Mouse (Mus musculus) hindbrain, embryonic 16.5 days (tissue): Measurements from ENCODE around the gene Tunar. TPM values are rescaled to one million over a fixed set of nuclear protein-coding genes. Genes with fewer than 3 reads are reported as not detected.

ENCODE experiments used
- ATAC-seq: fragments of 200-750 bp; cut with Nextera tagmentation; 2 replicates; pipeline ENCODE4 v1.8.0; 2017; ENCODE audit warnings: moderate TSS enrichment, moderate library complexity
- H3K27ac ChIP-seq: fragments of 300-500 bp; sonication (generic); 2 replicates; pipeline ENCODE4 v1.5.1; 2014; ENCODE audit warnings: low read depth, mild to moderate bottlenecking, control low read depth, low read length, moderate library complexity
- H3K27me3 ChIP-seq: fragments of 300-500 bp; sonication (generic); replicated peaks from 2 replicates; pipeline ENCODE4 v1.6.1; 2014; ENCODE audit warnings: low read length; ENCODE audit not compliant: control insufficient read depth, insufficient read depth
- H3K36me3 ChIP-seq: fragments of 300-500 bp; sonication (generic); 2 replicates; pipeline ENCODE4 v1.6.1; 2014; ENCODE audit warnings: mild to moderate bottlenecking, low read length, moderate library complexity, mixed read lengths; ENCODE audit not compliant: control insufficient read depth, insufficient read depth
- H3K4me1 ChIP-seq: fragments of 300-500 bp; sonication (generic); 2 replicates; pipeline ENCODE4 v1.6.1; 2014; ENCODE audit warnings: low read depth, low read length; ENCODE audit not compliant: control insufficient read depth, insufficient read depth
- H3K4me2 ChIP-seq: fragments of 300-500 bp; sonication (generic); 2 replicates; pipeline ENCODE4 v1.6.1; 2014; ENCODE audit warnings: mild to moderate bottlenecking, low read length, control low read depth, moderate library complexity
- H3K4me3 ChIP-seq: fragments of 300-500 bp; sonication (generic); 2 replicates; pipeline ENCODE4 v1.5.1; 2014; ENCODE audit warnings: mild to moderate bottlenecking, low read length, control low read depth, moderate library complexity
- H3K9ac ChIP-seq: fragments of 300-500 bp; sonication (generic); 2 replicates; pipeline ENCODE4 v1.6.1; 2014; ENCODE audit warnings: low read depth, mild to moderate bottlenecking, control low read depth, low read length, moderate library complexity
- H3K9me3 ChIP-seq: fragments of 300-500 bp; sonication (generic); 2 replicates; pipeline ENCODE4 v1.6.1; 2014; ENCODE audit warnings: mild to moderate bottlenecking, low read length, moderate library complexity; ENCODE audit not compliant: control insufficient read depth
- WGBS: fragments of 180-500 bp; shearing (Covaris S2); extraction: QIAGEN DNeasy Blood & Tissue Kit; methylation state at CpG from one replicate; pipeline ENCODE4 v1.1.7; 2014; 5-methylcytosine and 5-hydroxymethylcytosine counted together
- polyA plus RNA-seq: library from polyadenylated mRNA; unstranded; fragments of >200 nt; fragmentation: Nextera tagmentation; extraction: Ambion mirVana; gene quantifications from 2 replicates; pipeline ENCODE4 v1.2.1, GENCODE M21; 2015

The Tunar gene
- polyA plus RNA-seq, 1 experiment from 2014 or later: 26.3 TPM

- H3K4me1 ChIP-seq: peaks cover 15% of the 10 kb centered on the region
- ATAC-seq: no peak
Observed at GRCm38 (mm10) chr12:105338256-105338977, 4.7 kb downstream of the Tunar start.

GRCm38 (mm10) chr12:105341523-105341922 is 7.9 kb downstream of the Tunar start:
- Histone ChIP-seq H3K4me1 (peaks cover 9% of the 10 kb centered on the region), H3K9me3 (no peaks in the 10 kb centered on the region), H3K36me3 (no peaks in the 10 kb centered on the region), H3K9ac (no peak overlapping the region), H3K4me3 (no peak overlapping the region), H3K4me2 (no peak overlapping the region), H3K27ac (no peak overlapping the region), H3K27me3 (no peaks in the 10 kb centered on the region)
- no peak for ATAC-seq
- 53% methylated on average over 9 of the region's 9 CpGs for WGBS

More at GRCm38 (mm10) chr12:105338256-105338977, 4.7 kb downstream of the Tunar start:
- Histone ChIP-seq H3K4me3 (peak overlapping the region; percentile 70), H3K27ac (no peak overlapping the region), H3K27me3 (no peaks in the 10 kb centered on the region), H3K4me2 (peak overlapping the region; percentile 84), H3K9ac (peak overlapping the region; percentile 13; the same call in 1 of the 2 replicates), H3K36me3 (no peaks in the 10 kb centered on the region), H3K9me3 (no peaks in the 10 kb centered on the region)
- WGBS: 71% methylated on average over 11 of the region's 11 CpGs

DNA sequence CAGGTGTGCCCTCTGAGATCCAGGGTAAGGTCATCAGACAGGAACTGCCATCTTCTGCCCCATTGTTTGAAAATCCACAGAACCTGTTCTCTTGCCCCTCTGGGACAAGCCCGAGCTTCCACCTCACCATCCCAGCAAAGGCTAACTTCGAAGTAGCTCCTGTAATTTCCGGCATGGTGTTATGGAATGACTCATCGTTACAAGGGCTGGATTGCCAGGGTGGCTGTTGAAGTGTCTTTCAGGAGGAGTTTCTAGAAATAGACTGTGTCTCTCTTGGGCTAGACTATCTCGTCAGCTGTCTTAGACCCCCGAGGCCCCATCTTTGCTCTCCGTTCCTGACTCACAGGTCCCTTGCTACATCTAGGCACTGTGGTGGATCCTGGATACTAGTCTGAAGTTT is 10.8 kb downstream of the Tunar start:
- Histone ChIP-seq H3K9ac (no peak overlapping the region), H3K4me3 (no peak overlapping the region), H3K36me3 (no peaks in the 10 kb centered on the region), H3K9me3 (no peaks in the 10 kb centered on the region), H3K27ac (no peak overlapping the region), H3K4me2 (no peak overlapping the region), H3K4me1 (peaks cover 6% of the 10 kb centered on the region; the same call in 1 of the 2 replicates), H3K27me3 (no peaks in the 10 kb centered on the region)
- no peak for ATAC-seq
- WGBS: 85% methylated on average over 7 of the region's 7 CpGs

- Histone ChIP-seq H3K36me3 (no peaks in the 10 kb centered on the region), H3K4me1 (peaks cover 6% of the 10 kb centered on the region; the same call in 1 of the 2 replicates), H3K4me2 (no peak overlapping the region), H3K27ac (no peak overlapping the region), H3K9ac (no peak overlapping the region), H3K27me3 (no peaks in the 10 kb centered on the region), H3K9me3 (no peaks in the 10 kb centered on the region), H3K4me3 (no peak overlapping the region)
- ATAC-seq: no peak
- WGBS: 61% methylated on average over 4 of the region's 4 CpGs
Observed at GRCm38 (mm10) chr12:105346861-105347260, 13.2 kb downstream of the Tunar start.

DNA sequence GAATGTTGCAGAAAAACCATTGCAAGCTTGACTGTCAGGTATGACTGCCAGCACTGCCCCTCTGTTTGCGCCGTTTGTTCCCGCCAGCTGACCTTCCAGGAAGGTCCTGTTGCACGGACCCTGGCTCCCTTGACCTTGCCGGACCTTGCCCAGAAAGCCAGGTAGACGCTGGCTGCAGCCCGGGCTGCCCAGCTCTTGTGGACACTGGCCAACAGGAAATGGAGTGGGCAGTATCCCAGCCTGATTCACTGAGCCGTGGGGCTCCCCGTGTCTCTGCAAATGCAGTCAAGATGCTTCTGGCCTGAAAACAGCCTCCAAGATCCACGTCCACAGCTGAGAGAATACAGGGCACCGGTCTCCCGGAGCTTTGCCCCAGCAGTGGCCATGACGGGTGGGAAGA is 13.6 kb downstream of the Tunar start:
- no peaks in the 10 kb centered on the region for H3K9me3 ChIP-seq
- H3K4me1 ChIP-seq: peaks cover 6% of the 10 kb centered on the region; the same call in 1 of the 2 replicates
- ATAC-seq: no peak
- no peak overlapping the region for H3K4me3 ChIP-seq
- no peaks in the 10 kb centered on the region for H3K27me3 ChIP-seq
- no peaks in the 10 kb centered on the region for H3K36me3 ChIP-seq
- H3K27ac ChIP-seq: no peak overlapping the region
- H3K4me2 ChIP-seq: no peak overlapping the region
- 77% methylated on average over 13 of the region's 13 CpGs for WGBS
- H3K9ac ChIP-seq: no peak overlapping the region

GRCm38 (mm10) chr12:105354266-105354665 is 20.6 kb downstream of the Tunar start:
- no peak overlapping the region for H3K9ac ChIP-seq
- H3K36me3 ChIP-seq: no peaks in the 10 kb centered on the region
- no peaks in the 10 kb centered on the region for H3K9me3 ChIP-seq
- 66% methylated on average over 9 of the region's 9 CpGs for WGBS
- H3K27ac ChIP-seq: no peak overlapping the region
- H3K4me2 ChIP-seq: no peak overlapping the region
- no peak overlapping the region for H3K4me3 ChIP-seq
- H3K4me1 ChIP-seq: peaks cover 24% of the 10 kb centered on the region
- peak; percentile 85 for ATAC-seq
- H3K27me3 ChIP-seq: no peaks in the 10 kb centered on the region

- 77% methylated on average over 8 of the region's 8 CpGs for WGBS
- H3K9me3 ChIP-seq: no peaks in the 10 kb centered on the region
- no peak overlapping the region for H3K9ac ChIP-seq
- H3K27ac ChIP-seq: no peak overlapping the region
- no peaks in the 10 kb centered on the region for H3K27me3 ChIP-seq
- peaks cover 24% of the 10 kb centered on the region for H3K4me1 ChIP-seq
- no peak overlapping the region for H3K4me3 ChIP-seq
- no peaks in the 10 kb centered on the region for H3K36me3 ChIP-seq
- ATAC-seq: no peak
- no peak overlapping the region for H3K4me2 ChIP-seq
Observed at GRCm38 (mm10) chr12:105354772-105355171, 21.1 kb downstream of the Tunar start.

- 84% methylated on average over 13 of the region's 13 CpGs for WGBS
- no peak for ATAC-seq
- H3K36me3 ChIP-seq: no peaks in the 10 kb centered on the region
- 0 out of 2 replicates have a peak overlapping the region, but pooled peaks have one; percentile 6 for H3K9ac ChIP-seq
- H3K9me3 ChIP-seq: no peaks in the 10 kb centered on the region
- no peaks in the 10 kb centered on the region for H3K27me3 ChIP-seq
- H3K4me2 ChIP-seq: no peak overlapping the region
- H3K4me1 ChIP-seq: peaks cover 24% of the 10 kb centered on the region
- no peak overlapping the region for H3K27ac ChIP-seq
- H3K4me3 ChIP-seq: no peak overlapping the region
Observed at GRCm38 (mm10) chr12:105356781-105357180, 23.1 kb downstream of the Tunar start.

DNA sequence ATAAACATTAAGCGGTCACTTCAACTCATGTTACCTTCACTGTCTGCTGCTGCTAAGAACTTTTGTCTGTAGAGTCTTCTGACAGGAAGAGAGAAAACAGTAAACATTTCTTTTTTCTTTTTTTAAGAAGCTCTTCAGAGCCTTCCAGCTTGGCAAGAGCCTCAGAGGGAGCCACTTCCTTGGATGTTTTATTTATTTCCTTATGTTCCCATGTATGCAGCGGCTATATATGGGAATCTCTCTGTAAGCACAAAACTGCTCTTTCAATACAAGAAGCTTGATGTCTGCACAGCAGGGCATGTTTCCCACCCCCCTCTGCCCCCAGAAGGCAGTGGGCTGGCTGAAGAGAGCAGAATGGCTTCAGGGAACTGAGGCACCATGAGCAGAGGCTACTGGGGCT is 30.0 kb downstream of the Tunar start:
- Histone ChIP-seq H3K4me1 (peaks cover 3% of the 10 kb centered on the region; the same call in 1 of the 2 replicates), H3K4me3 (no peak overlapping the region), H3K9ac (no peak overlapping the region), H3K27me3 (no peaks in the 10 kb centered on the region), H3K9me3 (no peaks in the 10 kb centered on the region), H3K4me2 (no peak overlapping the region), H3K27ac (no peak overlapping the region), H3K36me3 (no peaks in the 10 kb centered on the region)
- 84% methylated on average over 2 of the region's 2 CpGs for WGBS
- no peak for ATAC-seq
